Mouse (Mus musculus) G1E (cell line): Measurements from ENCODE around the gene Rnf214.

Experiments used
- CTCF ChIP-seq: IDR thresholded peaks from 2 replicates; pipeline ENCODE4 v1.5.1; 2012; ENCODE audit warnings: low read depth, low read length, inconsistent platforms, mixed read lengths
- GATA1 ChIP-seq: IDR thresholded peaks from 2 replicates; pipeline ENCODE4 v1.6.1; 2012; ENCODE audit warnings: borderline replicate concordance, low read length, inconsistent platforms, mixed read lengths
- GATA2 ChIP-seq: IDR thresholded peaks from 2 replicates; pipeline ENCODE4 v1.6.1; 2012; ENCODE audit warnings: low read depth, low read length, inconsistent platforms, borderline replicate concordance
- POLR2AphosphoS5 ChIP-seq: IDR thresholded peaks from 2 replicates; pipeline ENCODE4 v1.6.1; 2012; ENCODE audit warnings: low read depth, low read length, inconsistent platforms; ENCODE audit not compliant: insufficient replicate concordance
- TAL1 ChIP-seq: conservative IDR thresholded peaks from 2 replicates; pipeline ENCODE4 v1.6.1; 2012; ENCODE audit warnings: low read depth, low read length, inconsistent platforms, mixed read lengths

GRCm38 (mm10) chr9:45938952-45939637 lies 32.4 kb upstream of the Rnf214 start:
- no peak for TF ChIP-seq GATA1
- TF ChIP-seq CTCF, result no peak
- TF ChIP-seq TAL1, result no peak
- no peak for TF ChIP-seq POLR2AphosphoS5
- TF ChIP-seq GATA2, result no peak
